Mouse (Mus musculus): ENCODE data around the gene Slc31a2. TPM values are rescaled to one million over a fixed set of nuclear protein-coding genes. Genes with fewer than 3 reads are reported as not detected.

The Slc31a2 gene
- polyA plus RNA-seq, 1 experiment, result 7.8 TPM

GRCm38 (mm10) chr4:62328941-62329660, 66.7 kb downstream of the Slc31a2 start:
- Histone ChIP-seq H3K27me3 (ENCODE audit: control insufficient read depth, insufficient read depth, low read length, poor library complexity, severe bottlenecking) (no peaks in the 10 kb centered on the region), H3K36me3 (ENCODE audit: control insufficient read depth, insufficient read depth, low read length, poor library complexity, severe bottlenecking) (peaks cover 5% of the 10 kb centered on the region; the same call in 1 of the 2 replicates), H3K4me3 (ENCODE audit: low read depth, low read length) (no peak overlapping the region), H3K27ac (ENCODE audit: insufficient read depth, low read length) (no peak overlapping the region), H3K9me3 (replicated peaks; ENCODE audit: control insufficient read depth, insufficient read depth, low read length, poor library complexity, severe bottlenecking) (no peaks in the 10 kb centered on the region), H3K9ac (ENCODE audit: low read depth, poor library complexity, severe bottlenecking) (no peak overlapping the region), H3K4me1 (ENCODE audit: control insufficient read depth, insufficient read depth, low read length) (no peaks in the 10 kb centered on the region)
- TF ChIP-seq EP300 (IDR thresholded peaks at IDR 0.05; ENCODE audit: insufficient read depth, low read depth, low read length), result no peak

GRCm38 (mm10) chr4:62331977-62332376, 69.6 kb downstream of the Slc31a2 start:
- Histone ChIP-seq H3K4me3 (ENCODE audit: low read depth, low read length) (no peak overlapping the region), H3K36me3 (ENCODE audit: control insufficient read depth, insufficient read depth, low read length, poor library complexity, severe bottlenecking) (peaks cover 5% of the 10 kb centered on the region; the same call in 1 of the 2 replicates), H3K27ac (ENCODE audit: insufficient read depth, low read length) (no peak overlapping the region), H3K27me3 (ENCODE audit: control insufficient read depth, insufficient read depth, low read length, poor library complexity, severe bottlenecking) (no peaks in the 10 kb centered on the region), H3K9me3 (replicated peaks; ENCODE audit: control insufficient read depth, insufficient read depth, low read length, poor library complexity, severe bottlenecking) (no peaks in the 10 kb centered on the region), H3K9ac (ENCODE audit: low read depth, poor library complexity, severe bottlenecking) (no peak overlapping the region), H3K4me1 (ENCODE audit: control insufficient read depth, insufficient read depth, low read length) (no peaks in the 10 kb centered on the region)
- no peak for TF ChIP-seq EP300 (IDR thresholded peaks at IDR 0.05; ENCODE audit: insufficient read depth, low read depth, low read length)
- TF ChIP-seq CTCF (IDR thresholded peaks at IDR 0.05; ENCODE audit: low read depth, low read length), result no peak
- no peak for TF ChIP-seq POLR2A (IDR thresholded peaks at IDR 0.05; ENCODE audit: insufficient read depth, low read length)

- Histone ChIP-seq H3K9ac (ENCODE audit: low read depth, poor library complexity, severe bottlenecking) (no peak overlapping the region), H3K9me3 (replicated peaks; ENCODE audit: control insufficient read depth, insufficient read depth, low read length, poor library complexity, severe bottlenecking) (no peaks in the 10 kb centered on the region), H3K27ac (ENCODE audit: insufficient read depth, low read length) (no peak overlapping the region), H3K4me1 (ENCODE audit: control insufficient read depth, insufficient read depth, low read length) (no peaks in the 10 kb centered on the region), H3K4me3 (ENCODE audit: low read depth, low read length) (no peak overlapping the region), H3K36me3 (ENCODE audit: control insufficient read depth, insufficient read depth, low read length, poor library complexity, severe bottlenecking) (no peaks in the 10 kb centered on the region; the same call in 1 of the 2 replicates), H3K27me3 (ENCODE audit: control insufficient read depth, insufficient read depth, low read length, poor library complexity, severe bottlenecking) (no peaks in the 10 kb centered on the region)
- TF ChIP-seq EP300 (IDR thresholded peaks at IDR 0.05; ENCODE audit: insufficient read depth, low read depth, low read length), result no peak
These were observed 76.2 kb downstream of the Slc31a2 start for GRCm38 (mm10) chr4:62338536-62338935.

- Histone ChIP-seq H3K27ac (ENCODE audit: insufficient read depth, low read length) (no peak overlapping the region), H3K9me3 (replicated peaks; ENCODE audit: control insufficient read depth, insufficient read depth, low read length, poor library complexity, severe bottlenecking) (no peaks in the 10 kb centered on the region), H3K36me3 (ENCODE audit: control insufficient read depth, insufficient read depth, low read length, poor library complexity, severe bottlenecking) (no peaks in the 10 kb centered on the region; the same call in 1 of the 2 replicates), H3K27me3 (ENCODE audit: control insufficient read depth, insufficient read depth, low read length, poor library complexity, severe bottlenecking) (no peaks in the 10 kb centered on the region), H3K9ac (ENCODE audit: low read depth, poor library complexity, severe bottlenecking) (no peak overlapping the region), H3K4me3 (ENCODE audit: low read depth, low read length) (no peak overlapping the region), H3K4me1 (ENCODE audit: control insufficient read depth, insufficient read depth, low read length) (no peaks in the 10 kb centered on the region)
- no peak for TF ChIP-seq POLR2A (IDR thresholded peaks at IDR 0.05; ENCODE audit: insufficient read depth, low read length)
- no peak for TF ChIP-seq EP300 (IDR thresholded peaks at IDR 0.05; ENCODE audit: insufficient read depth, low read depth, low read length)
- no peak for TF ChIP-seq CTCF (IDR thresholded peaks at IDR 0.05; ENCODE audit: low read depth, low read length)
These were observed 81.6 kb downstream of the Slc31a2 start for GRCm38 (mm10) chr4:62344000-62344399.

GRCm38 (mm10) chr4:62345827-62346226, 83.5 kb downstream of the Slc31a2 start:
- Histone ChIP-seq H3K9ac (ENCODE audit: low read depth, poor library complexity, severe bottlenecking) (no peak overlapping the region), H3K4me3 (ENCODE audit: low read depth, low read length) (no peak overlapping the region), H3K27ac (ENCODE audit: insufficient read depth, low read length) (no peak overlapping the region), H3K27me3 (ENCODE audit: control insufficient read depth, insufficient read depth, low read length, poor library complexity, severe bottlenecking) (no peaks in the 10 kb centered on the region), H3K9me3 (replicated peaks; ENCODE audit: control insufficient read depth, insufficient read depth, low read length, poor library complexity, severe bottlenecking) (no peaks in the 10 kb centered on the region), H3K36me3 (ENCODE audit: control insufficient read depth, insufficient read depth, low read length, poor library complexity, severe bottlenecking) (no peaks in the 10 kb centered on the region; the same call in 1 of the 2 replicates), H3K4me1 (ENCODE audit: control insufficient read depth, insufficient read depth, low read length) (no peaks in the 10 kb centered on the region)
- TF ChIP-seq CTCF (IDR thresholded peaks at IDR 0.05; ENCODE audit: low read depth, low read length) (no peak), POLR2A (IDR thresholded peaks at IDR 0.05; ENCODE audit: insufficient read depth, low read length) (no peak), EP300 (IDR thresholded peaks at IDR 0.05; ENCODE audit: insufficient read depth, low read depth, low read length) (no peak)

GRCm38 (mm10) chr4:62347605-62348328, 85.4 kb downstream of the Slc31a2 start:
- Histone ChIP-seq H3K27ac (ENCODE audit: insufficient read depth, low read length) (no peak overlapping the region), H3K4me3 (ENCODE audit: low read depth, low read length) (no peak overlapping the region), H3K36me3 (ENCODE audit: control insufficient read depth, insufficient read depth, low read length, poor library complexity, severe bottlenecking) (no peaks in the 10 kb centered on the region; the same call in 1 of the 2 replicates), H3K9ac (ENCODE audit: low read depth, poor library complexity, severe bottlenecking) (no peak overlapping the region), H3K27me3 (ENCODE audit: control insufficient read depth, insufficient read depth, low read length, poor library complexity, severe bottlenecking) (no peaks in the 10 kb centered on the region), H3K9me3 (replicated peaks; ENCODE audit: control insufficient read depth, insufficient read depth, low read length, poor library complexity, severe bottlenecking) (no peaks in the 10 kb centered on the region), H3K4me1 (ENCODE audit: control insufficient read depth, insufficient read depth, low read length) (no peaks in the 10 kb centered on the region)
- TF ChIP-seq CTCF (IDR thresholded peaks at IDR 0.05; ENCODE audit: low read depth, low read length) (no peak), POLR2A (IDR thresholded peaks at IDR 0.05; ENCODE audit: insufficient read depth, low read length) (no peak), EP300 (IDR thresholded peaks at IDR 0.05; ENCODE audit: insufficient read depth, low read depth, low read length) (no peak)

Other genes starting within 250 kb of the Slc31a2 start
- gene Mup20, start 208.4 kb upstream of the Slc31a2 start, polyA plus RNA-seq (2011; ENCODE audit: insufficient read depth, insufficient read length, low read depth, missing spikeins), result not detected in 2 replicates
- gene Mup3, start 175.2 kb upstream of the Slc31a2 start, polyA plus RNA-seq (2011; ENCODE audit: insufficient read depth, insufficient read length, low read depth, missing spikeins), result not detected in 2 replicates
- not detected in 2 replicates for gene Mup21, start 111.7 kb upstream of the Slc31a2 start, polyA plus RNA-seq (2011; ENCODE audit: insufficient read depth, insufficient read length, low read depth, missing spikeins)
- 7.3 and 12.7 TPM in 2 replicates for gene Zfp37, start 31.5 kb upstream of the Slc31a2 start, polyA plus RNA-seq (2011; ENCODE audit: insufficient read depth, insufficient read length, low read depth, missing spikeins)
- 18.5 and 22.1 TPM in 2 replicates for gene Fkbp15, start 98.0 kb downstream of the Slc31a2 start, polyA plus RNA-seq (2011; ENCODE audit: insufficient read depth, insufficient read length, low read depth, missing spikeins)
- gene Slc31a1, start 98.2 kb downstream of the Slc31a2 start, polyA plus RNA-seq (2011; ENCODE audit: insufficient read depth, insufficient read length, low read depth, missing spikeins), result 56.2 and 56.8 TPM in 2 replicates
- 61.9 and 69.0 TPM in 2 replicates for gene Cdc26, start 146.1 kb downstream of the Slc31a2 start, polyA plus RNA-seq (2011; ENCODE audit: insufficient read depth, insufficient read length, low read depth, missing spikeins)
- 27.7 and 29.2 TPM in 2 replicates for gene Prpf4, start 146.2 kb downstream of the Slc31a2 start, polyA plus RNA-seq (2011; ENCODE audit: insufficient read depth, insufficient read length, low read depth, missing spikeins)
- gene Rnf183, start 172.7 kb downstream of the Slc31a2 start, polyA plus RNA-seq (2011; ENCODE audit: insufficient read depth, insufficient read length, low read depth, missing spikeins), result not detected in 2 replicates
- 14.8 and 16.7 TPM in 2 replicates for gene Wdr31, start 208.3 kb downstream of the Slc31a2 start, polyA plus RNA-seq (2011; ENCODE audit: insufficient read depth, insufficient read length, low read depth, missing spikeins)
- gene Bspry, start 217.5 kb downstream of the Slc31a2 start, polyA plus RNA-seq (2011; ENCODE audit: insufficient read depth, insufficient read length, low read depth, missing spikeins), result 18.5 and 18.9 TPM in 2 replicates
- 0.51 and 0.75 TPM in 2 replicates for gene Hdhd3, start 240.9 kb downstream of the Slc31a2 start, polyA plus RNA-seq (2011; ENCODE audit: insufficient read depth, insufficient read length, low read depth, missing spikeins)

Measured in ES-Bruce4 (cell line).